Mouse (Mus musculus): ENCODE results near the gene 4930579F01Rik. TPM values are rescaled to one million over a fixed set of nuclear protein-coding genes. Genes with fewer than 3 reads are reported as not detected.

The 4930579F01Rik gene
- polyA plus RNA-seq (2015; fragmentation: Nextera tagmentation; extraction: Ambion mirVana): not detected in 2 replicates

DNA sequence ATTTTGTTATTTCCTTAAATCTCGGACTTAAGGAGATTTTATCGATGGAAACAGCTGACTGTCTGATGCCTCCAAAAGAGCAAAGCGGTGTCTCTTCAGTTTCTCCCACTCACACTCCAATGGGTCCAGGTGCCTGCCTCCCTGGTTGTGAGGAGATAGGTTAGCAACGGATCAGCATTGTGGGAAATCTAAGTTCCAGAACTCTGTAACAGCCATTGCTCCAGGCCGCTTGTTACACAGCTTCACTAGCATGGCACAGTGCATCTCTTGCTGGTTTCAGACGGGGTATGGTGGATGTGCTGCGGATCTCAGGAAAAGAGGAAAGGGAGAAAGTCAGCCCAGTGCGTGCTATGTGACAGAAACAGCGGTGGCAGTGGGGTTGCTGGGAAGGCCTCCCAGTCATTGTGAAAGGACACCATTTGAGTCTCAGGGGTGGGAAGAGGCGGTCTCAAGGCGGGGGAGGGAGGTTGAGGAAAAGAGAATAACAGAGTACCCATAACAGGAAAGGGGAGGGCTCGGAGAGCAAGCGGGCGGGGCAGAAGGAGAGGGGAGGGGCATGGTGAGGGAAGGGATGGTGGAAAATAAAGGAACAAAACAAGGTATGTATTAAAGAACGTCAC, at the start of gene 4930579F01Rik:
Gene 4930579F01Rik, minus strand, starts transcription at position 143 of the 620 bp plus-strand sequence.
- H3K27me3 ChIP-seq (replicated peaks; ENCODE audit: insufficient read depth, low read length): no peaks in the 10 kb centered on the region
- WGBS: 82% methylated on average over 15 of the region's 15 CpGs
- DNase-seq (ENCODE audit: low spot score): no peak
- H3K4me1 ChIP-seq (ENCODE audit: insufficient read depth, low read depth, low read length): no peaks in the 10 kb centered on the region
- no peaks in the 10 kb centered on the region for H3K36me3 ChIP-seq (ENCODE audit: insufficient read depth, low read length)
- H3K9ac ChIP-seq (replicated peaks; ENCODE audit: low read depth): no peak within 1 kb of the TSS
- TF ChIP-seq CTCF (IDR thresholded peaks at IDR 0.05): no peak
- no peak for TF ChIP-seq EP300 (IDR thresholded peaks at IDR 0.05)
- no peak for ATAC-seq
- no peak within 1 kb of the TSS for H3K4me2 ChIP-seq (replicated peaks; ENCODE audit: low read depth, low read length)
- no peak within 1 kb of the TSS for H3K4me3 ChIP-seq (ENCODE audit: low read depth, low read length)
- no peak within 1 kb of the TSS for H3K27ac ChIP-seq (ENCODE audit: low read length)
- H3K9me3 ChIP-seq (ENCODE audit: low read length): no peaks in the 10 kb centered on the region

- Histone ChIP-seq H3K4me2 (replicated peaks; ENCODE audit: low read depth, low read length) (no peak overlapping the region), H3K4me1 (ENCODE audit: insufficient read depth, low read depth, low read length) (peaks cover 4% of the 10 kb centered on the region), H3K9me3 (ENCODE audit: low read length) (no peaks in the 10 kb centered on the region), H3K9ac (replicated peaks; ENCODE audit: low read depth) (no peak overlapping the region), H3K27ac (ENCODE audit: low read length) (no peak overlapping the region), H3K36me3 (ENCODE audit: insufficient read depth, low read length) (no peaks in the 10 kb centered on the region), H3K27me3 (replicated peaks; ENCODE audit: insufficient read depth, low read length) (no peaks in the 10 kb centered on the region), H3K4me3 (ENCODE audit: low read depth, low read length) (no peak overlapping the region)
- WGBS: 79% methylated on average over 6 of the region's 6 CpGs
- TF ChIP-seq EP300 (IDR thresholded peaks at IDR 0.05) (no peak), CTCF (IDR thresholded peaks at IDR 0.05) (no peak)
- ATAC-seq (no peak), DNase-seq (ENCODE audit: low spot score) (no peak)
These were observed 49.3 kb upstream of the 4930579F01Rik start for GRCm38 (mm10) chr3:138242933-138243332.

- ATAC-seq: 0 out of 2 replicates have a peak, but pooled peaks have one; percentile 35
- Histone ChIP-seq H3K27me3 (replicated peaks; ENCODE audit: insufficient read depth, low read length) (no peaks in the 10 kb centered on the region), H3K9ac (replicated peaks; ENCODE audit: low read depth) (no peak overlapping the region), H3K36me3 (ENCODE audit: insufficient read depth, low read length) (no peaks in the 10 kb centered on the region), H3K4me2 (replicated peaks; ENCODE audit: low read depth, low read length) (no peak overlapping the region), H3K4me3 (ENCODE audit: low read depth, low read length) (no peak overlapping the region), H3K4me1 (ENCODE audit: insufficient read depth, low read depth, low read length) (peaks cover 3% of the 10 kb centered on the region; the same call in 1 of the 2 replicates), H3K27ac (ENCODE audit: low read length) (no peak overlapping the region), H3K9me3 (ENCODE audit: low read length) (no peaks in the 10 kb centered on the region)
- WGBS: 79% methylated on average over 14 of the region's 14 CpGs
- peak; percentile 8 for DNase-seq (ENCODE audit: low spot score)
- TF ChIP-seq EP300 (IDR thresholded peaks at IDR 0.05) (no peak), CTCF (IDR thresholded peaks at IDR 0.05) (no peak)
These were observed 48.5 kb upstream of the 4930579F01Rik start for GRCm38 (mm10) chr3:138242021-138242726.

DNA sequence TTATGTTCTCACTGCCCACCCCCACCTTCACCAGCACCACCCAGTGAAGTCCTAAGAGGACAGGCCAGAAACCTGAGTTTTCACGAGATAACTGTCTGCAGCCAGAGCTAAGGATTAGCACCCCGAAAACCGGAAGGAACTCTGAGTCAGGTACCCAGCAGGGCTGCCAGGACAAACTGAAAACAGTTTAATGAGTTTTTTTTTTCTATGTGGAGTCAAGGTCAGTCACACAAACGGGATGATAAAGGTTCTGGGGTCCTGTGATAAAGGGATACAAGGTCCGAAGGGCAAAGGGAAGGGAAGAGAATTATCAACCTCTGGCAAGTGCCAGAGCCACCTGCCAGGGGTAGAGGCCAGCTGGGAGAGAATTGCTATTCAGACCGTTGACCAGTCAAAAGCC, 47.7 kb upstream of the 4930579F01Rik start:
- ATAC-seq (no peak), DNase-seq (ENCODE audit: low spot score) (no peak)
- WGBS: 52% methylated on average over 6 of the region's 6 CpGs
- no peak overlapping the region for H3K4me3 ChIP-seq (ENCODE audit: low read depth, low read length)
- H3K36me3 ChIP-seq (ENCODE audit: insufficient read depth, low read length): no peaks in the 10 kb centered on the region
- H3K4me1 ChIP-seq (ENCODE audit: insufficient read depth, low read depth, low read length): peaks cover 2% of the 10 kb centered on the region; the same call in 1 of the 2 replicates
- H3K9me3 ChIP-seq (ENCODE audit: low read length): no peaks in the 10 kb centered on the region
- H3K27ac ChIP-seq (ENCODE audit: low read length): no peak overlapping the region
- no peak overlapping the region for H3K9ac ChIP-seq (replicated peaks; ENCODE audit: low read depth)
- no peak overlapping the region for H3K4me2 ChIP-seq (replicated peaks; ENCODE audit: low read depth, low read length)
- H3K27me3 ChIP-seq (replicated peaks; ENCODE audit: insufficient read depth, low read length): no peaks in the 10 kb centered on the region
- TF ChIP-seq CTCF (IDR thresholded peaks at IDR 0.05): no peak
- no peak for TF ChIP-seq EP300 (IDR thresholded peaks at IDR 0.05)

- Histone ChIP-seq H3K4me3 (ENCODE audit: low read depth, low read length) (no peak overlapping the region), H3K9ac (replicated peaks; ENCODE audit: low read depth) (no peak overlapping the region), H3K4me1 (ENCODE audit: insufficient read depth, low read depth, low read length) (no peaks in the 10 kb centered on the region), H3K4me2 (replicated peaks; ENCODE audit: low read depth, low read length) (no peak overlapping the region), H3K9me3 (ENCODE audit: low read length) (no peaks in the 10 kb centered on the region), H3K27me3 (replicated peaks; ENCODE audit: insufficient read depth, low read length) (no peaks in the 10 kb centered on the region), H3K36me3 (ENCODE audit: insufficient read depth, low read length) (no peaks in the 10 kb centered on the region), H3K27ac (ENCODE audit: low read length) (no peak overlapping the region)
- DNase-seq (ENCODE audit: low spot score) (peak; percentile 7), ATAC-seq (no peak)
- no peak for TF ChIP-seq EP300 (IDR thresholded peaks at IDR 0.05)
- no peak for TF ChIP-seq CTCF (IDR thresholded peaks at IDR 0.05)
- 70% methylated on average over 5 of the region's 5 CpGs for WGBS
These were observed 47.3 kb upstream of the 4930579F01Rik start for GRCm38 (mm10) chr3:138240942-138241341.

- Histone ChIP-seq H3K9ac (replicated peaks; ENCODE audit: low read depth) (no peak overlapping the region), H3K4me1 (ENCODE audit: insufficient read depth, low read depth, low read length) (no peaks in the 10 kb centered on the region), H3K4me3 (ENCODE audit: low read depth, low read length) (no peak overlapping the region), H3K36me3 (ENCODE audit: insufficient read depth, low read length) (no peaks in the 10 kb centered on the region), H3K4me2 (replicated peaks; ENCODE audit: low read depth, low read length) (no peak overlapping the region), H3K27ac (ENCODE audit: low read length) (no peak overlapping the region), H3K9me3 (ENCODE audit: low read length) (no peaks in the 10 kb centered on the region), H3K27me3 (replicated peaks; ENCODE audit: insufficient read depth, low read length) (no peaks in the 10 kb centered on the region)
- ATAC-seq (no peak), DNase-seq (ENCODE audit: low spot score) (peak; percentile 70)
- peak; percentile 69 for TF ChIP-seq CTCF (IDR thresholded peaks at IDR 0.05)
- TF ChIP-seq EP300 (IDR thresholded peaks at IDR 0.05): no peak
- 82% methylated on average over 3 of the region's 3 CpGs for WGBS
These were observed 46.8 kb upstream of the 4930579F01Rik start for GRCm38 (mm10) chr3:138240411-138240810.

Data from lung, postnatal 0 days (tissue).